Mouse (Mus musculus): ENCODE results near the gene Cdkal1. TPM values are rescaled to one million over a fixed set of nuclear protein-coding genes. Genes with fewer than 3 reads are reported as not detected.

The Cdkal1 gene
- total RNA-seq, 2 experiments from 2014 or later = 20.9 to 22.0 TPM

- no peak for DNase-seq (ENCODE audit: low spot score in 2 of 2)
Measured at GRCm38 (mm10) chr13:29504861-29505568, 350.5 kb downstream of the Cdkal1 start.

DNA sequence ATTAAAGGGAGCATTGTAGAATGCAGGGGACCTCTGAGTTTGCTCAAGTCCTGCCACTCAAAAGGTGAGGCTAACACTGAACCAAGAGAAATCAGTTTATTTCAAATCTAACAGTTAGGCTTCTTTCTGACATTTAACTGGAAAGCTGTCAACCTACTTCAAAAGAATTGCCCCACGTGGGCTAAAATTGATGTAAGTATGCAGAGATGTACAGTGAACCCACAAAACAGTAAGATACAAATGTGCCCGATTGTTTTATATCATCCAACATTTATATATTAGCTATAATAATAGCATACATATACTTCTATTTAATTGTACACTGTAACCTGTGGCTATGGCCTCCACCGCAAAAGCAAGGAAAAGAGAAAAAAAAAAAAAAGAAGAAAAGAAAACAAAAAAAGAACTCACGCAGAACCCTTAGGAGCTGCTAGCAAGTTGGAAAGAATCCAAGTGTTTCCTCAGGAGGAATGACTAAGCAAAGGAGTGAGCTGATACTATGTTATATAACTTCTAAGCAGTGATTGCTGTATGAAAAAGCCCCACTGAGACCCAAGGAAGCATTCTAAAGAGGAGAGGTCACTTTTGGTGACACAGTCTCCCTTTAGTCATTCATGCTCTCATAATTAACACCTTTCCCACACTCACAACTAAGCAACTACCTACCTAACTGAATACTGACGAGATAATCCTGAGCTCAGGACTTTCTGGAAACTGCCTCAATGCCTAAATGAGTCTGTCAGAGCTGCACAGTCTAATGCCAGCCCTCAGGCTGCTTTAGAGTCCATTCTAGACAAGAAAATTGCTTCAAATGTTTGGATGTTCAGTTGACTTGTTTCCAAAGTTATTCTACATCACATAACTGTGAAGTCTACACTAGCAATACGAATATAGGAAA lies 352.1 kb downstream of the Cdkal1 start:
- DNase-seq (ENCODE audit: low spot score in 2 of 2) = no peak

- DNase-seq (ENCODE audit: low spot score in 2 of 2) = no peak
Measured at GRCm38 (mm10) chr13:29502481-29503146, 352.9 kb downstream of the Cdkal1 start.

DNA sequence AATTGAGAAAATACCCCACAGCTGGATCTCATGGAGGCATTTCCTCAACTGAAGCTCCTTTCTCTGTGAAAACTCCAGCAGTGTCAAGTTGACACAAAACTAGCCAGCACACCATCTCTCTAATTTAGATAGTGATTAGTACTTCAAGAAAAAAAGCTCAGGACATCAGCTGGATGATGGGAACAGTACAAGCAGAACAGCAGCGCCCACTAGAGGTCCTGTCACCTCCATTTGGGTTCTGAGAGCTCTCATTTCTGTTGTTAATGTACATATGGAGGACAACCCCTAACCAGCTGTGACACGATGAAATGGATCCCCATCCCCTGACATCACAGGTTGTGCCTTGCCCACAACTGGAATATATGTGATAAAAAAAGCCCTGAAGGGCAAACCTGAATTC lies 354.3 kb downstream of the Cdkal1 start:
- DNase-seq (ENCODE audit: low spot score in 2 of 2) = no peak

DNA sequence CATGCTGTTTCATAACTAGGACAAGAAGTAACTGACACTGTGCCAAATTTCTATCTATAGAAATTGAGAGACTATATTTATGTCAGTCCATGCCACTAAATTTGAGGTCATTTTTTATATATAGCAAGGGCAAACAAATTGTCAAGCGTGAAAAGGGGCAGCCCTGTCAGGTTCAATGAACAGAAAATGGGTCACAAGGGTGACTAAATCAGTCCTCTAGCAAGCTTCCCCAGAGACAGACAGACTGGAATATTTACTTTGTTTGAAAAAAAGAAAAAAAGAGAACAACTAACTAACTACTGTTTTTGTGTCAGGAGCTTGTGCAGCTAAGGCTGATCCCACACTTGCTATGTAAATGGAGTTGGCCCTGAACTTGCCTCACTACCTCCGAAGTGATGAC lies 355.7 kb downstream of the Cdkal1 start:
- no peak for DNase-seq (ENCODE audit: low spot score in 2 of 2)

- no peak for DNase-seq (ENCODE audit: low spot score in 2 of 2)
Measured at GRCm38 (mm10) chr13:29497286-29497685, 358.2 kb downstream of the Cdkal1 start.

DNA sequence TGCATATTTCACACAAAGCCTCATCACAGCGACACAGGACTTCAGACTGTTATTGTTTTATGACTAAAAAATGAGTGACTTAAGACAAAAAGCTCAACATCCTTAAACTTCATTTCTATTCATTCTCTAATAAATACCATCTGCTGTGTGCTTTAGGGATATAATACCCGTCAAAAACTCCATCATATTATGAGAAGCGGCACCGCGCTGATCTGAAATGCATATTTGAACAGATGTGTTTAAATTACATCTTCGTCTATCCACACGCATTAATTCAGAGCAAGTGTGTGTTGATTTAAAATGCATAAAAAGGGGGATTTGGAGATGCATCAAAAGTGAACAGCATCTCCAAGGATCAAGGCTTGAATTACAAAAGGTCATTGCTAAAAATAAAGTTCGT lies 365.1 kb downstream of the Cdkal1 start:
- DNase-seq (ENCODE audit: low spot score in 2 of 2) = no peak

DNA sequence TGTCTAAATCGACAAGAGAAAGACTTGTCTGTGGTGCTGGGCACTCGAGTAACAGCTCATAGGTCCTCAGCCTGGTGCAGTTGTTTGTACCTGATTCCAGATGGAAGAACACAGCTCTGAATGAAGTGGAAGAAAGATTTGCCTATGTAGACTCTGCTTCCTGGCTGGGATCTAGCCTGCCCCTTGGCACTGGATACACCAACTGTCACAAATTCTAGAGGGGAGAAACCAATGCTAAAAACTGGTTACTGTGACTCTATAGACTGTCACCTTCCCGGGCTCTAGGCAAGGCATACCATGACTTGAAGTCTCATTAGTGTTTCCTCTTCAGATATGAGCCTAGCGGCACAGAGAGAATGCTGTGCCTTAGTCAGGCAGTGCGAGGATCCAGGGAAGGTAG lies 366.0 kb downstream of the Cdkal1 start:
- DNase-seq (ENCODE audit: low spot score in 2 of 2) = no peak

GRCm38 (mm10) chr13:29486709-29487108 lies 368.8 kb downstream of the Cdkal1 start:
- no peak for DNase-seq (ENCODE audit: low spot score in 2 of 2)

GRCm38 (mm10) chr13:29483950-29484349 lies 371.5 kb downstream of the Cdkal1 start:
- no peak for DNase-seq (ENCODE audit: low spot score in 2 of 2)

GRCm38 (mm10) chr13:29482147-29482863 lies 373.2 kb downstream of the Cdkal1 start:
- no peak for DNase-seq (ENCODE audit: low spot score in 2 of 2)

GRCm38 (mm10) chr13:29476421-29476820 lies 379.1 kb downstream of the Cdkal1 start:
- no peak for DNase-seq (ENCODE audit: low spot score in 2 of 2)

DNA sequence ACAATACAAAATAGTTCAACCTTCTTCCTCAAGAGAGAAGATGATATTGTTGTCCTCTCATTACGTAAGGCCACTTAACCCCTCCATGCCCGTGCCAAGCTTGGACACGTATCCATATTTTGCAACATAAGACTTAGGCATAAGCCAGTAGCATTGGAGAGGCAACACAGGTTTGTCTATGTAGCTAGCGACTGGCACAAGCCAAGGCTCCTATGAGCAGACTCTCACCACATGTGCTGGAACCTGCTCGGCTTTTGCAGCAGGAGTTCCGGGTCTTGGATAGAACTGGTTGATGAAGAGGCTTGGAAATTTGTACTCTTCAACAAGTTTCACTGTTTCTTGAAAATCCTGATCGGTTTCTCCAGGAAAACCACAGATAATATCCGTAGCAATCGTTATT lies 381.2 kb downstream of the Cdkal1 start:
- DNase-seq (ENCODE audit: low spot score in 2 of 2) = no peak

- DNase-seq (ENCODE audit: low spot score in 2 of 2) = no peak
Measured at GRCm38 (mm10) chr13:29473779-29474178, 381.7 kb downstream of the Cdkal1 start.

GRCm38 (mm10) chr13:29462271-29462670 lies 393.2 kb downstream of the Cdkal1 start:
- DNase-seq (ENCODE audit: low spot score in 2 of 2) = no peak

DNA sequence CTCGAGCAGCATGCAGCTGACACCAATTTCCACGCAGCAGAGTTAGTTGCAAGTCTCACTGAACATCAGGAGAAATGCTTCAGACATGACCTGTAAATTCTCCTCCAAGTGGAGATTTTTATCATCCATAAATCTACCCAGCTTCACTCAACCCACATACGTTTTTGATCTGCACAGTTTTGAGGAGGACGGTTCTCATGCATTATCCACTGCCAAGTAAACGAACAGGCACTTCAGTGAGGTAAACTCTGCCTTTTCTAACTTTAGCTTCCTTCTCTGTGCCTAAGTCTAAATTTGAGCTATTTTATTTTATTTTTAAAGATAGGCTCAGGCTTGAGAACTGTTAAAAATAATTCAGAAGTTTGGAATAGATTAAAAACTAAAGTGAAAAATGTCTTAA lies 394.7 kb downstream of the Cdkal1 start:
- DNase-seq (ENCODE audit: low spot score in 2 of 2) = no peak

DNA sequence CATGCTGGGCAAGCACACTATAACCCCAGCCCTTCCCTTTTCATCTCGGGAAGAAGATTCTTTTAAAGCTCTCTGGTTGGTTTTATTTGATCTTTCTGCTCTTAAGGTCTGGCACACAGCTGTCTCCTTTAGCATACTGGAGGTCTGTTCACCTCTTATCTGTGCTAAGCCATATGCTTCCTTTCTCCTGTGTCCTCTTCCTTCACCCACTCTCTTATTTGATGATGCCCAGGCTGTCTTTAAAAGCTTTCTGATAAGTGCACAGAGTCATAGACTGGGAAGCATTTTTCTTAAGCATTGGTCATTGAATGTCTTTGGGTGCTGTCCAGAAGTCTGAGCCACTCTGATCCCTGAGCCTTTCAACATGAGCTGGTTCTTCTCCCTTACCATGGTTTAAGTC lies 397.1 kb downstream of the Cdkal1 start:
- no peak for DNase-seq (ENCODE audit: low spot score in 2 of 2)

GRCm38 (mm10) chr13:29437067-29437466 lies 418.4 kb downstream of the Cdkal1 start:
- DNase-seq (ENCODE audit: low spot score in 2 of 2) = no peak

GRCm38 (mm10) chr13:29434726-29435125 lies 420.7 kb downstream of the Cdkal1 start:
- DNase-seq (ENCODE audit: low spot score in 2 of 2) = no peak

DNA sequence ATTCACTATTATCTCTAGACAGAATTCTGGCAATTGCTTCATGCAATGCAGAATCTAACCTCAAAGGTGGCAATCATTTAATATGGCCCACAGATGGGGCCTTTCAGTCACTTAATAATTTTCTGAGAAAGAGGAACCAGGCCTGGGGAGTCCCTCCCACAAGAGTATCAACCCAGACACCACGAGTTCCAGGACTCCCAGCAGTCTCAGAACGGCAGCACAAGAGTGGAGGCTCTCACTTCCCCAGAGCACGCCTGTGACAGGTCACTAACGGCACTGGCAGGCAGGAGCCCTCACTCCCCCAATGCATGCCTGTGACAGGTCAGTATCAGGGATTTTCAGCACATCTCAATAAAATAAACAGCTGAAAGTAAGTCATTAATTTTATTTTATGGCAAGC lies 424.6 kb downstream of the Cdkal1 start:
- DNase-seq (ENCODE audit: low spot score in 2 of 2) = no peak

DNA sequence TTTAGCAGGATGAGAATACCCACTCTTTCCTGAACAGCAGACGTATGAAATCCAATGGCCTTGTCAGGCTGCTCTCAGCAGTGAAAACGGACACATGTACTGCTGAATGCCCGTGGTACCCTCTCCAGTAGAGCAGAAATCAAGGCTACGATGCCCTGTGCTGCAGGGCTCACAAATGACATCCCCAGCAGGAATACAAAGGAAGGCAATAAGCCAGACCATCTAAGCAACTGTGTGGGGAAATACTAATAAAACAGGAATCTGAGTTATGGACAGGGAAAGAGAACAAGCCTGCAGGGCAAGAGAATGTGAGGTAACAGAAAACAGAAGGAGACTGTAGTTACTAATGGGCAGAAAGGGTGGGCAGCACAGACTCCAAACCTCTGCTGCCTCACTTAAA lies 425.6 kb downstream of the Cdkal1 start:
- DNase-seq (ENCODE audit: low spot score in 2 of 2) = no peak
